Mouse (Mus musculus): Measurements from ENCODE around the gene Sirt3.

The Sirt3 gene

GRCm38 (mm10) chr7:140848591-140848990 is 33.5 kb downstream of the Sirt3 start:
- DNase-seq (ENCODE audit: extremely low spot score) = no peak

- DNase-seq (ENCODE audit: extremely low spot score) = no peak
Observed at GRCm38 (mm10) chr7:140847755-140848580, 34.1 kb downstream of the Sirt3 start, which contains the start of gene Odf3. Odf3 (plus strand) TSS chr7:140847805.

- DNase-seq (ENCODE audit: extremely low spot score) = no peak
Observed at GRCm38 (mm10) chr7:140846676-140847075, 35.4 kb downstream of the Sirt3 start.

- DNase-seq (ENCODE audit: extremely low spot score) = no peak
Observed at GRCm38 (mm10) chr7:140845683-140846082, 36.4 kb downstream of the Sirt3 start.

GRCm38 (mm10) chr7:140844905-140845665 is 37.0 kb downstream of the Sirt3 start, which contains the start of gene Scgb1c1:
Scgb1c1 (plus strand) TSS chr7:140845547.
- peak; percentile 88 for DNase-seq (ENCODE audit: extremely low spot score)

GRCm38 (mm10) chr7:140843806-140844205 is 38.3 kb downstream of the Sirt3 start:
- no peak for DNase-seq (ENCODE audit: extremely low spot score)

GRCm38 (mm10) chr7:140840750-140841735 is 41.1 kb downstream of the Sirt3 start:
- no peak for DNase-seq (ENCODE audit: extremely low spot score)

- DNase-seq (ENCODE audit: extremely low spot score) = no peak
Observed at GRCm38 (mm10) chr7:140839556-140839955, 42.6 kb downstream of the Sirt3 start.

- DNase-seq (ENCODE audit: extremely low spot score) = no peak
Observed at GRCm38 (mm10) chr7:140836243-140837115, 45.6 kb downstream of the Sirt3 start.

GRCm38 (mm10) chr7:140835758-140836087 is 46.4 kb downstream of the Sirt3 start:
- DNase-seq (ENCODE audit: extremely low spot score) = no peak

GRCm38 (mm10) chr7:140834968-140835757 is 46.9 kb downstream of the Sirt3 start, which contains the start of gene Urah:
Urah (plus strand) TSS chr7:140835018.
- no peak for DNase-seq (ENCODE audit: extremely low spot score)

GRCm38 (mm10) chr7:140833341-140833740 is 48.8 kb downstream of the Sirt3 start:
- DNase-seq (ENCODE audit: extremely low spot score) = no peak

GRCm38 (mm10) chr7:140831447-140831846 is 50.7 kb downstream of the Sirt3 start:
- DNase-seq (ENCODE audit: extremely low spot score) = no peak

- peak; percentile 23 for DNase-seq (ENCODE audit: extremely low spot score)
Observed at GRCm38 (mm10) chr7:140828171-140828881, 53.8 kb downstream of the Sirt3 start.

- no peak for DNase-seq (ENCODE audit: extremely low spot score)
Observed at GRCm38 (mm10) chr7:140822731-140823130, 59.4 kb downstream of the Sirt3 start.

GRCm38 (mm10) chr7:140821653-140822329 is 60.3 kb downstream of the Sirt3 start, which contains the start of gene Zfp941:
Zfp941 (minus strand) TSS chr7:140822178.
- peak; percentile 63 for DNase-seq (ENCODE audit: extremely low spot score)

GRCm38 (mm10) chr7:140821305-140821652 is 60.8 kb downstream of the Sirt3 start:
- DNase-seq (ENCODE audit: extremely low spot score) = no peak

GRCm38 (mm10) chr7:140820173-140820572 is 61.9 kb downstream of the Sirt3 start:
- DNase-seq (ENCODE audit: extremely low spot score) = no peak

All from embryo, embryonic 9.5 days (tissue).